Mouse (Mus musculus): ENCODE data around the gene Tcl1b1.
"Not testable (repeated sequence)": the region's sequence is repeated elsewhere in the genome, so short reads cannot be mapped to it uniquely, and the experiment has no call there.

Tcl1b1 gene

DNA sequence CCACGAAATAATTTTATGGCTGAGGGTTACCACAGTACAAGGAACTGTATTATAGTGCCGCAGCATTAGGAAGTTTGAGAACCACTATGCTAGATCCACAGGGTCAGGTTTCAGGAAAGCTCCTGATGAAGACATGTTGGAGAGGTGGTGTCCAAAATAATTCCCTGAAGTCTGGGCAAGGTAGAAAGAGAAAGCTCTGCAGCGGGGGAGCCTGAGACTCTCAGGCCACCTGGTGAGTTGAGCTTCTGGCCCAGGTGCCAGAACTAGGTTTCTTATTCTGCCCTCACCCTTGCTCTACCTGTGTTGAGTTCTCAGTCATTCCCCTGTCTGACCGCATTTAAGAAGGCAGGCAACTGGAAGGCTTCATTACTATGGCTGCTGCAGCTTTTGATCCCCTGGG, at the start of gene Tcl1b1:
Gene Tcl1b1, plus strand, starts transcription at position 301 of the 400 bp plus-strand sequence.
- no peak for DNase-seq

- DNase-seq = no peak
These were observed 49.7 kb upstream of the Tcl1b1 start for GRCm38 (mm10) chr12:105109812-105110211.

DNA sequence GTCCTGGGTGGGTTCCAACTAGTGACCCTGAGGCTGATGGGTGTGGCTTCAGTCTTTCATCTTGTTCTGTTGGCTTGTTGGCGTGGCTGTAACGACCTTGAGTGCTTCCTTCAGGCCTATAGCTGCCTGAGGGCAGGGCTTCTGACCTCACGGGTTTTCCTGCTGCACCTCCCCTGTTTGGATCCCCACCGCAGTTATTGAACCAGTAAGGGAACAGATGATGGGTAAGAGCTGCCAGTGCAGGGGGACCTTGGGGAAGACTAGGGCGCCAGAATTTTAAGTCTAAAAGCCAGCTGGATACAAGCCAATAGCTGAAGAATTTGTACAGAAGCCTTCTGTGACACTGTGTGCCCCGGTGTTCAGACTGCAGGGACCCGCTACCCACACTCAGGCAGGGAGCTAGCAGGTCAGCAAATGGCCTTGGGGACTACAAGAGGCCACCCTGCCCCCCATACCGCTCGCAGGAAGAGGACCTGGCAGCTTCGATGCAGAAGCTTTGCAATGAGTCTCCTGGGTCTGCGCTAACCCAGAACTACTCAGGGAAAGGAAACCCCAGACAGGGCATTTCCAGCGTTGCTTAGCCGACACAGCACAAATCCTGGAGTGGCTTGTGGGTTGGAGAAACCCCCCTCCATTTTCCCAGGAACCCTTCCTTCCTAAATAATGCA, 47.0 kb upstream of the Tcl1b1 start:
- no peak for DNase-seq

GRCm38 (mm10) chr12:105116648-105117047, 42.8 kb upstream of the Tcl1b1 start:
- no peak for DNase-seq

DNA sequence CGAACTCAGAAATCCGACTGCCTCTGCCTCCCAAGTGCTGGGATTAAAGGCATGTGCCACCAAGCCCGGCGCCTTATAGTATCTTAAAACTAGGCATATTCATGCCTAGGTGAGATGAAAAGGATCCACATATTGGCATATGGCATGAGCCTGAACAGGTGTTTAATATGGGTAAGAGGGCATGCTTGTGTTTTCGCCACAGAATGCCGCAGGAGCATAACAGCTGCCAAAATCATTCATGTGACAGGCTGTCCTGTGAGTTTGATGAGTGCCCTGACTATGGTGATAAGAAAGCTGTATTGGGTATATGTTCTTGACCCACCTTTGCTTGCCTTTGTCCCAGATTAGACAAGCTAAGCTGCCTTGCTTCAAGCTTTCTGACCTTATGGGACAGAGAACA, 34.1 kb upstream of the Tcl1b1 start:
- DNase-seq = no peak

GRCm38 (mm10) chr12:105126516-105126915, 33.0 kb upstream of the Tcl1b1 start:
- DNase-seq = no peak

DNA sequence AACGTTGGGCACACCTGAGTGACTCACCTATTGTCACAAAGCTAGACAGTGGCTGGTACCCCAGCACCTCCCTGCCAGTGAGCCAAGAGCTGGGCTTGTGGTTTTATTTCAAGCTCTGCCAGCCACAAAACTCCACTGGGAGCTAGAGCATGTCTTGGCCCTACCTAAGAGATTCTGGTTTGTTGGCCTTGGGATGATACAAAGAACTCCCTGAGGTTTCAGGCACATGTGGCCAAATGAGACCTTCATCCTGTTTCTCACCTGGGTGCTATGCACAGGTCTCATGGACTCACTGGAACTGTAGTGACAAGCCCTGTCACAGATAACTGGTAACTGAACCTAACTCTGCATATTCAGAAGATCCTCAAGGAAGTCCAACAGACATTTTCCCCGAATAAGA, 31.9 kb upstream of the Tcl1b1 start:
- no peak for DNase-seq

- not testable (repeated sequence) for DNase-seq
These were observed 29.8 kb upstream of the Tcl1b1 start for GRCm38 (mm10) chr12:105129494-105130205.

DNA sequence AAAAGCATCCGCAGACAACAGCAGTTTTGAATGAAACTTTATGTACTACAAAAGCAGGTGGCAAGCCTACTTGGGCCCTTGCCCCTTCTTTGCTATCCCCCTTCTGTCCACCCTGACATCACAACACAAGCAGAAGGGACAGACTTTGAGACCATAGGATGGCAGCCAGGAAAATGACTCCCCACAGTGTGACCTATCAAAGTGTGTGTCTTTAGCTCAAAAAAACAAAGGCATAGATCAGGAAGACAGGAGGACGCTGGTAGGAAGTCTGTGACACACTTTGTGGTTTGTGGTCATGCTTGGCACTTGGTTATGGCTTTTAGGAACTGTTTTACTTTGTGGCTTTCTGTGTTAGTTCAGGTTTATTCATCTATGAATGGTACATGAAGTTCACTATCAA, 25.3 kb upstream of the Tcl1b1 start:
- not testable (repeated sequence) for DNase-seq

- DNase-seq = not testable (repeated sequence)
These were observed 24.7 kb upstream of the Tcl1b1 start for GRCm38 (mm10) chr12:105134826-105135225.

DNA sequence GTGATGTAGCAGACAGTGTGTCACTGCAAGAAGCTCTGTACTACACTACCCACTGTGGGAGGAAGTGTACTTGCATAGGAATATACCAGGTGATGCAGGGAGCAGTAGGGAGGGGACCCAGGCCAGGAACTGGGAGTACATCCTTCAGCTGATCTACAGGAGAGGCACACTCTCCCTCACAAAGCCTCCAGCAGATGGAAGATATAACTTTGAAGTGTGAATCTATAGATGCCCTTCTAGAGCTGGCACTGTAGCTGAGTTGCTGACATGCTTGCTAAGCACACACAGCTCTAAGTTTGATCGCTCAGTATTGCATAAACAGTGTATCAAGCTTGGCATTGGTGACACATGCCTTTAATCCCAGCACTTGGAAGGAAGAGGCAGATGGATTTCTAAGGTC, 21.8 kb upstream of the Tcl1b1 start:
- DNase-seq = not testable (repeated sequence)

DNA sequence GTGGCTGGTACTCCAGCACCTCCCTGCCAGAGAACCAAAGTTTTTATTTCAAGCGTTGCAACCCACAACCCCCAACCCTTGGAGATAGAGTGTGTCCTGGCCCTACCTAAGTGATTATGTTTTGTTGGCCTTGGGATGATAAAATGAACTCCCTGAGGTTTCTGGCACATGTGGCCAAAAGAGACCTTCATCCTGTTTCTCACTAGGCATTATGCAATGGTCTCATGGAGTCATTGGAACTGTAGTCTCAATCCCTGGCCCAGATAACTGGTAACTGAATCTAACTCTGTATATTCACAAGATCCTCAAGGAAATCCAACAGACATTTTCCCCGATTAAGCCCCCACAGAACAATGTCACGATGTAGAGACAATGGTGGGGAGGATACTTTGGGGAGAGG, 16.4 kb upstream of the Tcl1b1 start:
- DNase-seq = no peak

DNA sequence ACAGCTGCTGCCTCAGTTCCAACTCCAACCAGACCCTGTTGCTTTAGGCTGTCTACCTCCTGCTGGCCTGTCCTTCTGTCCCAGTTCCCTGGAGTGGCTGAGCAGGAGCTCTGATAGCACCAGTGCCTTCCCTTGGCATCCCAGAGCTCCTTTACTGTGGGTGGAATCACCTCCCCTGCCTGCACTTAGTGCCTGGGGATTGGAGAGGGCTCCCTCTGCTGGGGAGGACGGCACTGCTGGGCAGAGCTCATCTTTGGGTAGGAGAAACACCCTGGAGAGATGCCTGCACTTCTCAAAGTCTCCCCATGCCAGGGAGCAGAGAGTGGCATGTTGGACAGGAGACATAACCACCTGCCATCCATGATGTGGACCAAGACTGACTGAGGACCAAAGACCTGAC, 14.6 kb upstream of the Tcl1b1 start:
- DNase-seq = not testable (repeated sequence)

GRCm38 (mm10) chr12:105145714-105146113, 13.8 kb upstream of the Tcl1b1 start, which contains the start of gene Tcl1b2:
Tcl1b2 (plus strand) TSS chr12:105146014.
- DNase-seq = no peak

- not testable (repeated sequence) for DNase-seq
These were observed 4.2 kb upstream of the Tcl1b1 start for GRCm38 (mm10) chr12:105155286-105155685.

DNA sequence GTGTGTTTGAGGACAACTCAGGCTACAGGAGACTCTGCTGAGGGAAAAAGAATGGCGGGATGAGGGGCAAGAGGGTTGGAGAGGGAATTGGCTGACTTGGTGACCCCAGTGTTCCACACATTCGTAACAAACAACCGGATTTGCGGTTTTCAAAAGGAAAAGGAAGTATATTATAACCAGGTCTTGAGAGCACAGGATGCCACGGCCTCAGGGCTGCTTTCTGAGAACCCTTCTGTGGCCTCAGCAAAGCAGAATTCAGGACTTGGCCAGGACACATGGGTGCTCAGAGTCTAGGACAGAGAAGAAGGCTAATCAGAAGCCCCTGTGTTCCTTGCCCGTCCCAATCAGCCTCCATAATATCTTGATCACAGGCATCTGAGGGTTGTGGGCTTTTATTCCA, 648 bp upstream of the Tcl1b1 start:
- no peak for DNase-seq

DNA sequence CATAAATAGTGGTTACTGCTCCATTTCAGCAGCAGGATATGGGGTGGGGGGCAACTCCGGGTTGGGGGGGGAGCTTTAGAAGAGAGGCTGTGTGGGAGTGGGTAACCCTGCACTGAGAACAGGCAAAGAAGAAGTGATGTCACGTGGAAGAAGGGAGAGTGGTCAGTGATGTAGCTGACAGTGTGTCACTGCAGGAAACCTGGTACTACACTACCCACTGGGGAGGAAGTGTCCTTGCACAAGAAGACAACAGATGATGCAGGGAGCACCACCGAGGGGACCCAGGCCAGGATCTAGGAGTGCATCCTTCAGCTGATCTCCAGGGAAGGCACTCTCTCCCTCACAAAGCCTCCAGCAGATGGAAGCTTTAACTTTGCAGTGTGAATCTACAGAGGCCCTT, 7.2 kb downstream of the Tcl1b1 start:
- no peak for DNase-seq

DNA sequence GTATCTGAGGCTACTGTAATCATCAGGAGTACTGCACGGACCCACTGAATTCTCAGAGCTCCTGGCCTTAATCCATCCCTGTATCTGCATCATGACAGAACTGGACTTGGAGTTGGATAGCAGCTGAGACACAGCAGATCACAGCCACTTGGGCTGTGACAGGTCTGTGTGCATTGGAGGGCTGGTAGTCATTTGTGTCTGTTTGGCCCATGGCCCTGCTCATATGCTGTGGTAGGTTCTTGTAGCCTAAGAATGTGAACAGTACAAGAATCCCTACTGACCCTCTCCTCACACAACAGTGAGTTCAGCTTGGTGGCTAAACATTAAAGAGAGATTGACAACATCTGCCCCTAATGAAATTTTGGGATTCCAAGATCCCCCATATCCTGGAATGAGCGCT, 13.9 kb downstream of the Tcl1b1 start:
- DNase-seq = no peak

DNA sequence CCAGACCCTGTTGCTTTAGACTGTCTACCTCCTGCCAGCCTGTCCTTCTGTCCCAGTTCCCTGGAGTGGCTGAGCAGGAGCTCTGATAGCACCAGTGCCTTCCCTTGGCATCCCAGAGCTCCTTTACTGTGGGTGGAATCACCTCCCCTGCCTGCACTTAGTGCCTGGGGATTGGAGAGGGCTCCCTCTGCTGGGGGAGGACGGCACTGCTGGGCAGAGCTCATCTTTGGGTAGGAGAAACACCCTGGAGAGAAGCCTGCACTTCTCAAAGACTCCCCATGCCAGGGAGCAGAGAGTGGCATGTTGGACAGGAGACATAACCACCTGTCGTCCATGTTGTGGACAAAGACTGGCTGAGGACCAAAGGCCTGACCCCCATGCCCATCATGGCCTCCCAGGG, 14.8 kb downstream of the Tcl1b1 start:
- DNase-seq = not testable (repeated sequence)

- not testable (repeated sequence) for DNase-seq
These were observed 16.6 kb downstream of the Tcl1b1 start, which contains the start of gene Tcl1b5 for GRCm38 (mm10) chr12:105176044-105176443. Tcl1b5 (plus strand) TSS chr12:105176344.

DNA sequence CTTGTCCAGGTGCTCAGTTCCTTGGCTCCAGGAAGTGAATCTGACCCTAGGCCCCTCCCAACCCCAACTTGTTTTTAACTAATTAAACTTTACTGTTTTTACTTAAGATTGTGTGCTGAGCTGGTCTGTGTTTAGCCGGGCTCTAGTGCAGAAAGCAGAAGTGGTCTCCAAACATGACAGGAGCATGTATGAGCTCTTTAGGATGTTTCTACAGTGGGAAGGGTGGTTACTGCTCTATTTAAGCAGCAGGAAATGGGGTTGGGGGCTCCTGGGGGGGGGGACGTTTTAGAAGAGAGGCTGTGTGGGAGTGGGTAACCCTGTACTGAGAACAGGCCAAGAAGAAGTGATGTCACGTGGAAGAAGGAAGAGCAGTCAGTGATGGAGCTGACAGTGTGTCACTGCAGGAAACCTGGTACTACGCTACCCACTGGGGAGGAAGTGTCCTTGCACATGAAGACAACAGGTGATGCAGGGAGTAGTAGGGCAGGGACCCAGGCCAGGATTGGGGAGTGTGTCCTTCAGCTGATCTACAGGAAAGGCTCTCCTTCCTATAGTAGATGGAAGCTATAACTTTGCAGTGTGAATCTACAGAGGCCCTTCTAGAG, 21.7 kb downstream of the Tcl1b1 start:
- DNase-seq = not testable (repeated sequence)

GRCm38 (mm10) chr12:105188980-105189379, 29.5 kb downstream of the Tcl1b1 start:
- DNase-seq = not testable (repeated sequence)

DNA sequence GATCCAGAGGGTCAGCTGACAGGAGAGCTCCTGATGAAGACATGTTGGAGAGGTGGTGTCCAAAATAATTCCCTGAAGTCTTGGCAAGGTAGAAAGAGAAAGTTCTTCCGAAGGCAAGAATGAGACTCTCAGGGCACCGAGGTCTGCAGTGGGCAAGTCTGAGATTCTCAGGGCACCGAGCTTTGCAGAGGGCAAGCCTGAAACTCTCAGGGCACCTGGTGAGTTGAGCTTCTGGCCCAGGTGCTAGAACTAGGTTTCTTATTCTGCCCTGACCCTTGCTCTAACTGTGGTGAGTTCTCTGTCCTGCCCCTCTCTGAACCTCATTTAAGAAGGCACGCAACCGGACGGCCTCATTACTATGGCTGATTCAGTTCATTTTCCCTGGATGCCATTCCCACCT, 31.3 kb downstream of the Tcl1b1 start, which contains the start of gene Tcl1b3:
Gene Tcl1b3, plus strand, starts transcription at position 301 of the 400 bp plus-strand sequence.
- not testable (repeated sequence) for DNase-seq
